Mouse (Mus musculus): ENCODE measurements around the gene C7.

- no peak for TF ChIP-seq EP300 (IDR thresholded peaks at IDR 0.05; ENCODE audit: low read depth)
- TF ChIP-seq CTCF (IDR thresholded peaks at IDR 0.05; ENCODE audit: low read depth) = no peak
Measured at GRCm38 (mm10) chr15:5003503-5004196, 59.9 kb downstream of the C7 start.
